Mouse (Mus musculus) embryonic fibroblast, embryonic 13.5 days (primary cell): ENCODE measurements around the gene Cyp4f40. TPM values are rescaled to one million over a fixed set of nuclear protein-coding genes. Genes with fewer than 3 reads are reported as not detected.
"Not testable (repeated sequence)": the region's sequence is repeated elsewhere in the genome, so short reads cannot be mapped to it uniquely, and the experiment has no call there.

Experiments used
- H3K27ac ChIP-seq: 2 replicates; pipeline ENCODE4 v1.5.1; 2012; ENCODE audit warnings: low read length, control low read depth, inconsistent platforms; ENCODE audit not compliant: insufficient read depth
- H3K4me1 ChIP-seq: 2 replicates; pipeline ENCODE4 v1.6.1; 2011; ENCODE audit warnings: low read length; ENCODE audit not compliant: control insufficient read depth, insufficient read depth
- H3K4me3 ChIP-seq: 2 replicates; pipeline ENCODE4 v1.5.1; 2011; ENCODE audit warnings: mild to moderate bottlenecking, control low read depth, low read length; ENCODE audit not compliant: insufficient read depth
- CTCF ChIP-seq: IDR thresholded peaks from 2 replicates; pipeline ENCODE4 v1.5.1; 2011; ENCODE audit warnings: mild to moderate bottlenecking, control low read depth, low read length, moderate library complexity, borderline replicate concordance; ENCODE audit not compliant: insufficient read depth
- POLR2A ChIP-seq: IDR thresholded peaks from 2 replicates; pipeline ENCODE4 v1.6.1; 2011; ENCODE audit warnings: low read depth, mild to moderate bottlenecking, control low read depth, low read length, moderate library complexity
- polyA plus RNA-seq: library from polyadenylated mRNA; stranded (reverse); fragments of >200 nt; gene quantifications from 2 replicates; pipeline ENCODE4 v1.2.4, GENCODE M21; 2011; ENCODE audit warnings: low read depth; ENCODE audit not compliant: missing spikeins, insufficient read length

Gene Cyp4f40
- not detected in 2 replicates for polyA plus RNA-seq

GRCm38 (mm10) chr17:32658712-32659111 lies at the start of gene Cyp4f40:
Cyp4f40 (plus strand) TSS chr17:32658900.
- TF ChIP-seq POLR2A (no peak), CTCF (no peak)
- Histone ChIP-seq H3K27ac (no peak within 1 kb of the TSS), H3K4me3 (no peak within 1 kb of the TSS), H3K4me1 (no peaks in the 10 kb centered on the region)

- H3K4me3 ChIP-seq, H3K4me1 ChIP-seq, H3K27ac ChIP-seq: not testable (repeated sequence)
These were observed 48.5 kb upstream of the Cyp4f40 start for GRCm38 (mm10) chr17:32610231-32610630.

GRCm38 (mm10) chr17:32610896-32611295 lies 47.8 kb upstream of the Cyp4f40 start:
- TF ChIP-seq POLR2A (no peak), CTCF (no peak)
- Histone ChIP-seq H3K4me3 (no peak overlapping the region), H3K4me1 (no peaks in the 10 kb centered on the region), H3K27ac (no peak overlapping the region)

- no peak overlapping the region for H3K4me3 ChIP-seq
- TF ChIP-seq POLR2A (no peak), CTCF (no peak)
- H3K4me1 ChIP-seq: no peaks in the 10 kb centered on the region
- no peak overlapping the region for H3K27ac ChIP-seq
These were observed 46.3 kb upstream of the Cyp4f40 start for GRCm38 (mm10) chr17:32612417-32612816.

- H3K27ac ChIP-seq: no peak overlapping the region
These were observed 41.4 kb upstream of the Cyp4f40 start for GRCm38 (mm10) chr17:32617252-32617651.

GRCm38 (mm10) chr17:32621018-32621417 lies 37.7 kb upstream of the Cyp4f40 start, which contains the start of gene Cyp4f37:
Cyp4f37 (plus strand) TSS chr17:32621309.
- H3K27ac ChIP-seq, H3K4me3 ChIP-seq, H3K4me1 ChIP-seq: not testable (repeated sequence)

More at GRCm38 (mm10) chr17:32617252-32617651, 41.4 kb upstream of the Cyp4f40 start:
- TF ChIP-seq POLR2A (no peak), CTCF (no peak)
- no peaks in the 10 kb centered on the region for H3K4me1 ChIP-seq
- no peak overlapping the region for H3K4me3 ChIP-seq

GRCm38 (mm10) chr17:32629726-32630125 lies 29.0 kb upstream of the Cyp4f40 start:
- H3K4me1 ChIP-seq, H3K27ac ChIP-seq, H3K4me3 ChIP-seq: not testable (repeated sequence)

- no peak for TF ChIP-seq CTCF
- TF ChIP-seq POLR2A: no peak
- no peak overlapping the region for H3K27ac ChIP-seq
- H3K4me1 ChIP-seq: no peaks in the 10 kb centered on the region
- no peak overlapping the region for H3K4me3 ChIP-seq
These were observed 26.8 kb upstream of the Cyp4f40 start for GRCm38 (mm10) chr17:32631936-32632335.

GRCm38 (mm10) chr17:32634242-32634971 lies 24.3 kb upstream of the Cyp4f40 start:
- H3K4me3 ChIP-seq: 0 out of 2 replicates have a peak overlapping the region, but pooled peaks have one; percentile 23
- H3K27ac ChIP-seq, H3K4me1 ChIP-seq: not testable (repeated sequence)

GRCm38 (mm10) chr17:32634972-32635314 lies 23.8 kb upstream of the Cyp4f40 start:
- Histone ChIP-seq H3K4me3 (0 out of 2 replicates have a peak overlapping the region, but pooled peaks have one; percentile 23), H3K27ac (no peak overlapping the region), H3K4me1 (no peaks in the 10 kb centered on the region)
- TF ChIP-seq CTCF (peak; percentile 66), POLR2A (no peak)

GRCm38 (mm10) chr17:32636341-32636740 lies 22.4 kb upstream of the Cyp4f40 start:
- H3K4me3 ChIP-seq: no peak overlapping the region
- TF ChIP-seq POLR2A (no peak), CTCF (no peak)
- no peak overlapping the region for H3K27ac ChIP-seq
- H3K4me1 ChIP-seq: no peaks in the 10 kb centered on the region
